Mouse (Mus musculus) spleen, adult 2 months (tissue): ENCODE results near the gene Dxo. TPM values are rescaled to one million over a fixed set of nuclear protein-coding genes. Genes with fewer than 3 reads are reported as not detected.
A peak's percentile ranks its signal among the peaks of the same experiment; 100 is the strongest.

Experiments
- DNase-seq, 2 experiments: peaks; one replicate each; pipeline versions ENCODE4 v3.0.0 to v3.0.0-alpha.2; 2012 to 2021; ENCODE audit warnings: low spot score in 2 of 2, low read depth in 1 of 2
- H3K27ac ChIP-seq: fragments of 200-500 bp; 2 replicates; pipeline ENCODE4 v1.5.1; 2012; ENCODE audit warnings: low read length, inconsistent platforms; ENCODE audit not compliant: insufficient read depth
- H3K27me3 ChIP-seq: fragments of 200-500 bp; 2 replicates; pipeline ENCODE4 v1.6.1; 2012; ENCODE audit warnings: mild to moderate bottlenecking, moderate library complexity, low read length, inconsistent platforms; ENCODE audit not compliant: control insufficient read depth, insufficient read depth
- H3K36me3 ChIP-seq: fragments of 200-500 bp; 2 replicates; pipeline ENCODE4 v1.6.1; 2012; ENCODE audit warnings: mild to moderate bottlenecking, low read length, inconsistent platforms; ENCODE audit not compliant: control insufficient read depth, insufficient read depth
- H3K4me1 ChIP-seq: fragments of 200-500 bp; 2 replicates; pipeline ENCODE4 v1.6.1; 2011; ENCODE audit warnings: inconsistent platforms; ENCODE audit not compliant: control insufficient read depth, insufficient read depth, insufficient read length
- H3K4me3 ChIP-seq: fragments of 200-500 bp; 2 replicates; pipeline ENCODE4 v1.5.1; 2011; ENCODE audit warnings: mild to moderate bottlenecking, inconsistent platforms; ENCODE audit not compliant: insufficient read depth, insufficient read length; ENCODE audit errors: extremely low read depth
- CTCF ChIP-seq: fragments of 200-500 bp; IDR thresholded peaks from 2 replicates; pipeline ENCODE4 v1.5.1; 2011; ENCODE audit warnings: mild to moderate bottlenecking, inconsistent platforms; ENCODE audit not compliant: insufficient read depth, insufficient read length, insufficient replicate concordance; ENCODE audit errors: extremely low read depth
- POLR2A ChIP-seq: fragments of 200-500 bp; IDR thresholded peaks from 2 replicates; pipeline ENCODE4 v1.6.1; 2011; ENCODE audit warnings: low read depth, low read length, inconsistent platforms
- WGBS: fragments of 180-500 bp; shearing (Covaris S2); methylation state at CpG from one replicate; pipeline ENCODE4 v1.1.7; 2018; 5-methylcytosine and 5-hydroxymethylcytosine counted together
- polyA plus RNA-seq: library from polyadenylated mRNA; depleted of rRNA; stranded (reverse); fragments of >200 nt; gene quantifications from 2 replicates; pipeline ENCODE4 v1.2.3, GENCODE M21; 2012; rRNA removed

Dxo gene
- polyA plus RNA-seq, 1 experiment: 54.2 TPM

GRCm38 (mm10) chr17:34881166-34881565 lies 44.3 kb downstream of the Dxo start:
- peaks cover 7% of the 10 kb centered on the region; the same call in 1 of the 2 replicates for H3K4me1 ChIP-seq
- no peak for DNase-seq

GRCm38 (mm10) chr17:34881683-34882310 lies 45.0 kb downstream of the Dxo start, which contains the start of gene Gm20547:
TSS of gene Gm20547 (minus strand) at chr17:34882042.
- TF ChIP-seq CTCF (no peak), POLR2A (no peak)
- Histone ChIP-seq H3K36me3 (no peaks in the 10 kb centered on the region), H3K4me3 (no peak within 1 kb of the TSS; the same call in 1 of the 2 replicates), H3K27ac (no peak within 1 kb of the TSS), H3K4me1 (peaks cover 7% of the 10 kb centered on the region; the same call in 1 of the 2 replicates), H3K27me3 (no peaks in the 10 kb centered on the region)
- 82% methylated on average over 15 of the region's 15 CpGs for WGBS
- DNase-seq: no peak

More at GRCm38 (mm10) chr17:34881166-34881565, 44.3 kb downstream of the Dxo start:
- Histone ChIP-seq H3K4me3 (no peak overlapping the region; the same call in 1 of the 2 replicates), H3K36me3 (no peaks in the 10 kb centered on the region), H3K27ac (no peak overlapping the region), H3K27me3 (no peaks in the 10 kb centered on the region)
- TF ChIP-seq CTCF (no peak), POLR2A (no peak)

- WGBS: 47% methylated on average over 3 of the region's 3 CpGs
- H3K36me3 ChIP-seq: no peaks in the 10 kb centered on the region
- no peak overlapping the region for H3K27ac ChIP-seq
- no peak for TF ChIP-seq CTCF
- TF ChIP-seq POLR2A: no peak
- peaks cover 12% of the 10 kb centered on the region; the same call in 1 of the 2 replicates for H3K4me1 ChIP-seq
- no peak for DNase-seq
- H3K27me3 ChIP-seq: no peaks in the 10 kb centered on the region
- no peak overlapping the region for H3K4me3 ChIP-seq
These were observed 46.5 kb downstream of the Dxo start for GRCm38 (mm10) chr17:34883332-34883731.

GRCm38 (mm10) chr17:34884704-34885103 lies 47.9 kb downstream of the Dxo start:
- Histone ChIP-seq H3K4me3 (no peak overlapping the region), H3K36me3 (no peaks in the 10 kb centered on the region), H3K4me1 (peaks cover 8% of the 10 kb centered on the region; the same call in 1 of the 2 replicates), H3K27me3 (no peaks in the 10 kb centered on the region), H3K27ac (no peak overlapping the region)
- WGBS: 82% methylated on average over 6 of the region's 6 CpGs
- TF ChIP-seq POLR2A (no peak), CTCF (no peak)
- no peak for DNase-seq

GRCm38 (mm10) chr17:34885615-34886014 lies 48.8 kb downstream of the Dxo start:
- Histone ChIP-seq H3K27ac (no peak overlapping the region), H3K4me1 (peaks cover 5% of the 10 kb centered on the region; the same call in 1 of the 2 replicates), H3K4me3 (no peak overlapping the region), H3K36me3 (no peaks in the 10 kb centered on the region), H3K27me3 (no peaks in the 10 kb centered on the region)
- 93% methylated on average over 3 of the region's 3 CpGs for WGBS
- TF ChIP-seq POLR2A: no peak
- TF ChIP-seq CTCF: no peak
- no peak for DNase-seq

- Histone ChIP-seq H3K4me3 (no peak overlapping the region), H3K27me3 (no peaks in the 10 kb centered on the region), H3K36me3 (no peaks in the 10 kb centered on the region), H3K27ac (peak overlapping the region; percentile 52), H3K4me1 (peaks cover 5% of the 10 kb centered on the region; the same call in 1 of the 2 replicates)
- no peak for TF ChIP-seq POLR2A
- no peak for TF ChIP-seq CTCF
- 69% methylated on average over 5 of the region's 5 CpGs for WGBS
- no peak for DNase-seq
These were observed 51.1 kb downstream of the Dxo start for GRCm38 (mm10) chr17:34887942-34888341.

Other genes starting within 250 kb of the Dxo start
- gene Gpsm3, start 247.2 kb upstream of the Dxo start, polyA plus RNA-seq: 68.8 and 91.0 TPM in 2 replicates
- gene Pbx2, start 245.8 kb upstream of the Dxo start, polyA plus RNA-seq: 60.4 and 69.5 TPM in 2 replicates
- gene Ager, start 239.2 kb upstream of the Dxo start, polyA plus RNA-seq: 5.2 and 5.3 TPM in 2 replicates
- gene Rnf5, start 233.3 kb upstream of the Dxo start, polyA plus RNA-seq: 54.1 and 61.8 TPM in 2 replicates
- gene Agpat1, start 232.8 kb upstream of the Dxo start, polyA plus RNA-seq: 156 and 187 TPM in 2 replicates
- 3.2 and 3.9 TPM in 2 replicates for gene Egfl8, start 221.0 kb upstream of the Dxo start, polyA plus RNA-seq
- gene Ppt2, start 208.5 kb upstream of the Dxo start, polyA plus RNA-seq: 31.7 and 36.3 TPM in 2 replicates
- gene Prrt1, start 207.5 kb upstream of the Dxo start, polyA plus RNA-seq: 9.5 and 9.9 TPM in 2 replicates
- 1.4 and 1.6 TPM in 2 replicates for gene Fkbpl, start 192.3 kb upstream of the Dxo start, polyA plus RNA-seq
- gene Atf6b, start 189.9 kb upstream of the Dxo start, polyA plus RNA-seq: 76.4 and 102 TPM in 2 replicates
- 34.1 and 34.4 TPM in 2 replicates for gene Tnxb, start 166.5 kb upstream of the Dxo start, polyA plus RNA-seq
- gene C4b, start 93.1 kb upstream of the Dxo start, polyA plus RNA-seq: 63.4 and 68.8 TPM in 2 replicates
- 3.7 and 5.4 TPM in 2 replicates for gene Cyp21a1, start 32.5 kb upstream of the Dxo start, polyA plus RNA-seq
- 31.6 and 37.7 TPM in 2 replicates for gene Stk19, start 74 bp upstream of the Dxo start, polyA plus RNA-seq
- gene Skiv2l, start 13.2 kb downstream of the Dxo start, polyA plus RNA-seq: 81.7 and 110 TPM in 2 replicates
- 14.1 and 15.0 TPM in 2 replicates for gene Nelfe, start 13.4 kb downstream of the Dxo start, polyA plus RNA-seq
- 22.8 and 25.3 TPM in 2 replicates for gene Cfb, start 25.5 kb downstream of the Dxo start, polyA plus RNA-seq
- 12.0 and 13.1 TPM in 2 replicates for gene Zbtb12, start 42.5 kb downstream of the Dxo start, polyA plus RNA-seq
- 0.04 TPM in 1 of 2 replicates, not detected in the other for gene Gm20547, start 45.0 kb downstream of the Dxo start, polyA plus RNA-seq
- 15.9 and 16.0 TPM in 2 replicates for gene C2, start 61.2 kb downstream of the Dxo start, polyA plus RNA-seq
- 200 and 246 TPM in 2 replicates for gene Ehmt2, start 61.5 kb downstream of the Dxo start, polyA plus RNA-seq
- 0.05 and 0.08 TPM in 2 replicates for gene Slc44a4, start 77.4 kb downstream of the Dxo start, polyA plus RNA-seq
- gene Neu1, start 94.2 kb downstream of the Dxo start, polyA plus RNA-seq: 45.8 and 47.5 TPM in 2 replicates
- gene Hspa1b, start 122.2 kb downstream of the Dxo start, polyA plus RNA-seq: 7.6 and 12.5 TPM in 2 replicates
- gene Gm20481, start 132.9 kb downstream of the Dxo start, polyA plus RNA-seq: not detected in 2 replicates
- 4.2 and 6.7 TPM in 2 replicates for gene Hspa1a, start 135.1 kb downstream of the Dxo start, polyA plus RNA-seq
- 0.05 and 0.06 TPM in 2 replicates for gene Hspa1l, start 135.7 kb downstream of the Dxo start, polyA plus RNA-seq
- 60.7 and 65.2 TPM in 2 replicates for gene Lsm2, start 144.8 kb downstream of the Dxo start, polyA plus RNA-seq
- gene Vars, start 164.0 kb downstream of the Dxo start, polyA plus RNA-seq: 489 and 697 TPM in 2 replicates
- 0.72 and 0.90 TPM in 2 replicates for gene Vwa7, start 179.6 kb downstream of the Dxo start, polyA plus RNA-seq
- 7.3 and 14.7 TPM in 2 replicates for gene Sapcd1, start 191.0 kb downstream of the Dxo start, polyA plus RNA-seq
- gene Msh5, start 209.7 kb downstream of the Dxo start, polyA plus RNA-seq: 8.6 and 9.5 TPM in 2 replicates
- 123 and 134 TPM in 2 replicates for gene Clic1, start 212.9 kb downstream of the Dxo start, polyA plus RNA-seq
- gene Ddah2, start 222.0 kb downstream of the Dxo start, polyA plus RNA-seq: 18.4 and 18.9 TPM in 2 replicates
- gene Ly6g6c, start 228.4 kb downstream of the Dxo start, polyA plus RNA-seq: 0.47 and 0.59 TPM in 2 replicates
- 4.8 and 5.6 TPM in 2 replicates for gene Mpig6b, start 229.2 kb downstream of the Dxo start, polyA plus RNA-seq
- gene Ly6g6e, start 239.9 kb downstream of the Dxo start, polyA plus RNA-seq: 0.31 and 0.39 TPM in 2 replicates
- gene Ly6g6d, start 241.0 kb downstream of the Dxo start, polyA plus RNA-seq: 1.3 and 1.8 TPM in 2 replicates
- 7.8 and 9.7 TPM in 2 replicates for gene Ly6g6f, start 248.6 kb downstream of the Dxo start, polyA plus RNA-seq